Mouse (Mus musculus) layer of hippocampus, adult 11-12 months (tissue): Measurements from ENCODE around the gene Igf2bp1.

Source experiments
- DNase-seq: peaks from one replicate; pipeline ENCODE4 v3.0.0; 2022; ENCODE audit warnings: low spot score

Igf2bp1 gene

DNA sequence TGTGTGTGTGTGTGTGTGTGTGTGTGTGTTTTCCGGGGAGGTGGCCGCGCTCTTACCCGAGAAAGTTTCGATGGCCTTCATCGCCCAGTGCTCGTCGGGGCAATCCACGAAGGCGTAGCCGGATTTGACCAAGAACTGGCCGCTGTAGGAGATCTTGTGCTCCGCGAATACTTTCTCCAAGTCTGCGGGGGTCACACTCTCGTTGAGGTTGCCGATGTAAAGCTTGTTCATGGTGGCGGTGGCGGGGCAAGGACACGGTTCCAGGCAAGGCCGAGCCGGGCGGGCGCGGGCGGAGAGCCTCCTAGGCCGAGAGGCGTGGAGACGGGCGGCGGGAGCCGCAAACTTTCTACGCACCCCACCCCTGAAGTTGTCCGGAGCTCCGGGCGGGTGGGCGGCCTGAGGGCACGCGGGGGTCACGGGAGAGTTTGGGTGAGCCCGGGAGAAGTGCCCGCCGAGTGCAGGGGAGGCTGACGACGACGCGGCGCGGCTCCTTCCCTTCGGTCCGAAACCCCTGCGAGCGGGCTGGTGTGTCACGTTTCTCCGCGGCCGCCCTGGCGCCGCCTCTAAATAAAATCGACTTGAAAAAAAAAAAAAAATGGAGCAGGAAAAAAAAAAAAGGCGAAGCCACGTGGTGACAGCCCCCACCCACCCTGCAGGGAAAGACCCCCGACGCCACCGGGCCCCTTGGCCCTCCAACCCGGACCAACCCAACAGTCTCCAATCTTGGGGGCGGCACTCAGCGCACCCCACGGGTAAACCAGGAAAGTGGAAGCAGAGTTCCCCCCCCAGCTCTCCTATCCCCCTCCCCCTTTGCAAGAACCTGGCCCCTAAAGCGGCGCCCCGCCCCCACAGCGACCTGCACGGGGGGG lies at the start of gene Igf2bp1:
Igf2bp1 (minus strand) TSS at position 538 of the 869 bp plus-strand sequence.
- no peak for DNase-seq

DNA sequence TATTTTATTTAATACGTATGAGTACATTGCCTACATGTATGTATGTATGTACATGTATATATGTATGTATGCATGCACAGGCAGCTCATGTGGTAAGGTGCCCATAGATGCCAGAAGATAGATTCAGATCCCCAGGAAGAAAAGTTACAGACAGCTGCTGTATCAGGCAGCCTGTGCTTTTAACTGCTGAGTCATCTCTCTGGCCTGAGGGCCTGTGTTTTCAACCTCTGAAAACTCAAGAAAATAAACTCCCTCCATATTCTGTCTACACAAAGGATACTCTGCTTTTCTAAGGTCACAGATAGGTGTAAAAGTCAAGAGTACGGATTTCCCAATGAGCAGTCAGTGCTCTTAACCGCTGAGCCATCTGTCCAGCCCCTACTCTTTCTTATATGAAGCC lies 45.1 kb upstream of the Igf2bp1 start:
- no peak for DNase-seq

GRCm38 (mm10) chr11:96049939-96050338 lies 44.2 kb upstream of the Igf2bp1 start:
- no peak for DNase-seq

DNA sequence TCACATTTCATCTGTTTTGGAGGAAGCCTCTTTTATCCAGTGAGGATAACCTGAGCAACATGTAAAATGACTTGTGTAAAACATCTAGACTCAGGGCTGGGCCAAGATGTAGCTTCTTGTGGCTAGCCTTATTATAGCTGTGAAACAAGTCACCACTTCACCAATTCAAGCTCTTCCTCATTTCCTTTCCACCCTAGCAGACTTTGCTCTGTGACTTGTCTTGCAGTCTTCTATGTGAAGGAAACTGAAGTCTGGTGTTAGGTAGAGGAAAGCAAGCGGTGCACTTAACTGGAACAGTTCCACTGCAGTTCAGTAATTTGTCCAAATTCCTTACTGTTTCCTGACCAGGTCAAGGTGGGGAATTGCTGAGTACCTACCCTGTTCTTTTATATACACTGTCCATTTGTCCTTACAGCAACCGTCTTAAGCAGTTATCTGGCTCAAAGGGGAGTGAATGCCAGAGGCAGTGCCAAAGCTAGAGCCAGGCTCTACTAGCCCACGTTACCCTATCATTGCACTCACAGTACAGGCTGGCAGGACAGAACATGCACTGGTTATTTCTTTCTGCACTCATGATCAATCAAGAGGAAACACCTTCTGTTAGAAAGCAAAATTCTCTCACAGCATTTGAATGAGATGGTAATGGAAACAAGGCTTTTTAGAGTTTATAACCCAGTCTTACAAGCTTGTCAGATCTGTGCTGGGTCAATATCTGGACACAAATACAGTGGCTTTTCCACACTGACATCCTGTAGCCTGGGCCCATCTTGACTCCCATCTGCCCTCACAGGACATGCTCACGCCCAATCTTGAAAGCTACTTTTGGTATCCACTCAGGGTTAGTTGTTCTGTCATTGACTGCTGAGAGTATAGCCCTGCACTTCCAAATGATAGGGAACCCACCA lies 42.0 kb upstream of the Igf2bp1 start:
- DNase-seq = no peak

- DNase-seq = no peak
These were observed 41.1 kb upstream of the Igf2bp1 start for GRCm38 (mm10) chr11:96046793-96047192.

DNA sequence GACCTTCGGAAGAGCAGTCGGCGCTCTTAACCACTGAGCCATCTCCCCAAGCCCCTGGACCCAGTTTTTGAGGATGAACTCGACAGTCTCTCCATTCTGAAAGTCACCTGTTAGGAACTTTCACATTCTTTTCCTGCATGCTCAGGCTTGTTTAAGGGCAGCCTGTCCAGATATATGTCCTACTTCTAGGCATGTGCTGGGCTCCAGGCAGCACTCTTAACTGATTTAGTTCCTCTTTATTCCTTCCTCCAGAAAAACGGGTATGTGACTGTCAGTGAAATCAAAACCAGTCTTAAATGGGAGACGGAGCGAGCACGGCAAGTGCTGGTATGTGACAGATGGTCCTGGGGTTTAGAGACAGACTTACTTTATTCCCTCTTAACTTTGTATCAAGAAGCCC lies 40.3 kb upstream of the Igf2bp1 start:
- no peak for DNase-seq

DNA sequence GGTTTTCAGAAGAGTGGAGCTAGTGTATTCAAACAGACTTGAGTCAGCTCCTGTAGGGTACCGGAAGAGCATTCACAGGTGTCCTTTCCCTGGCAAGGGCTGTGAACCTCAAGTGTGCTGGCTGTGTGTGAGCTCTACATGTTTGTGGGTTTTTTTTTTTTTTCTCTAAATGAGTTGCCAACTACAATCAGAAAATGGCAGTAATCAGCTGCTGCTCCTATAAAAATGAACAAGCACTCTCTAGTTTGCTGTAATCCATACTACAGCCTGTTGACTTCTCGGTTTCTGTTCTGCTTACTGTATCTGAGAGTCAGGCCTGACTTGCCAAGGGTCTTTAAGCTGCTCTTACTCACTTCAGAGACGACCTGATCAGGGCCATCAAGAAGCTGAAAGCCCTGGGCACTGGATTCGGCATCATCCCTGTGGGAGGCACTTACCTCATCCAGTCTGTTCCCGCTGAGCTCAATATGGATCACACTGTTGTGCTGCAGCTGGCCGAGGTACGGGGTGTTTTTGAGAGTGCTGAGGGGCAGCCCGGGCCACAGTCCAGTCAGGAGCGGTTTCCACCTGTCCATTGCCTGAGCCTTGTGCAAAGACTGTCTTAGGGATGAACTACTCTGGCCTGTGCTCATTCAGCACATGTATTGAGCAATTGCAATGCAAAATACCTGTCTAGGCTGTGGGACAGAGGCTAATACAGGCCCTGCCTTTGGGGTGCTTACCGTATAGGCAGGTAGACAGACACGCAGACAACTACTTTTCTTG lies 39.2 kb upstream of the Igf2bp1 start:
- DNase-seq = no peak

- DNase-seq = no peak
These were observed 32.8 kb upstream of the Igf2bp1 start for GRCm38 (mm10) chr11:96038560-96038959.

DNA sequence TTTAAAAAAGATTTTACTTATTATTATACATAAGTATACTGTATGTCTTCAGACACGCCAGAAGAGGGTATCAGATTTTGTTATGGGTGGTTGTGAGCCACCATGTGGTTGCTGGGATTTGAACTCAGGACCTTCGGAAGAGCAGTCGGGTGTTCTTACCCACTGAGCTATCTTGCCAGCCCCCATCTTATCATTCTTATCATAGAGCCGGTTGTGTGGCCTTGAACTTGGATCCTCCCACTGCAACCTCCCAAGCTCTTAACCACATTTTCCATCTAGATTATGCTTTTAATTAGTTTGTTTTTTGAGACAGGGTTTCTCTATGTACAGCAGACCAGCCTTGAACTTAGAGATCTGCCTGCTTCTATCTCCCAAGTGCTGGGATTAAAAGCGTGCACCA lies 31.8 kb upstream of the Igf2bp1 start:
- DNase-seq = no peak

DNA sequence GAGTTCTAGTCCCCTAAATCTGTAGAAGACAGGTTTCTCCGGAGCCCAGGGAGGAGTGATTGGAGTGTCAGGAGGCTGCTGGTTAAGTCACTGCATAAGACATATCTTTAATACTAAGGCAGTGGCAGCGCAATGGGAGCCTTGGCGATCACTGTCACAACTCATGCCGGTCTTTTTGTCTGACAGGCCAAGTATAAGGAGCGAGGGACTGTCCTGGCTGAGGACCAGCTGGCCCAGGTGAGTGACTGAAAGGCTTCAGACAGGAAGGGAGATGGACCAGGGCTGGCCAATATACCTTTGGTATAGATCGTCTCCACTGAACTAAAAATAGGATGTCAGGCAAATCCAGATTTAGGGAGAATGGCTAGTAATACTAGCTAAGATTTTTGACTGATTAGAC lies 29.4 kb upstream of the Igf2bp1 start:
- DNase-seq = no peak

- DNase-seq = peak; percentile 96
These were observed 28.9 kb upstream of the Igf2bp1 start, which contains the start of gene Snf8 for GRCm38 (mm10) chr11:96034596-96035052. Gene Snf8, plus strand, starts transcription at chr11:96034885.

GRCm38 (mm10) chr11:96034116-96034515 lies 28.4 kb upstream of the Igf2bp1 start:
- no peak for DNase-seq

DNA sequence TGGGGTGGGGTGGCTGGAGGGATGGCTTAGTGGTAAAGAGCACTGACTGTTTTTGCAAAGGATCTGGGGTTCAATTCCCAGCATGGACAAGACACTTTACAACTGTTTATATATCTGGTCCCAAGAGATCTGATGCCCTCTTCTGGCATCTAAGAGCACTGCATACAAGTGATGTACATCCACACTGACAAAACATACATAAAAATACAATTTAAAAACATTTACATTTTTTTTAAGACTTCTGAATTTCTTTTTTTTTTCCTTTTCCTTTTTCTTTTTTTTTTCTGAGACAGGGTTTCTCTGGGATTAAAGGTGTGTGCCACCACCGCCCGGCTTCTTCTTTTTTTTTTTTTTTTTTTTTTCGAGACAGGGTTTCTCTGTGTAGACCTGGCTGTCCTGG lies 27.5 kb upstream of the Igf2bp1 start:
- DNase-seq = no peak

- DNase-seq = no peak
These were observed 26.0 kb upstream of the Igf2bp1 start for GRCm38 (mm10) chr11:96031701-96032100.

DNA sequence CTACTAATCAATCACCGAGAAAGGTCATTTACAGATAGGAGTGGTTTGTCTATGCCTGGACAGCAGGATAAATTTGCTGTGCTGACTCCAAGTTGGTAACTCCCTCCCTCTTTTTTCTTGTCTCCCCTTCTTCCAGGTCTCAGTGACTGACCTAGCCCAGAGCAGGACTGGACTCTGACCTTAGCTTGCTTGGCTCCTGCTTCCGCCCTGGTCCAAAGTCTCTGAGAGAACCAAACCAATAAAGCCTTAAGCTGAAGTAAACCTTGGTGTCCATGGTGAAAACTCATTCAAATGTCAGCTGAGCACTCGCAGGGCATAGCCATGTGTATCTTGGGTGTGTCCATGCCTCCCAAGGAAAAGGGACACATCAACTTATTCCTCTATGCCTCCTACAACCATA lies 24.8 kb upstream of the Igf2bp1 start:
- no peak for DNase-seq

GRCm38 (mm10) chr11:96028130-96028529 lies 22.4 kb upstream of the Igf2bp1 start:
- DNase-seq = no peak

DNA sequence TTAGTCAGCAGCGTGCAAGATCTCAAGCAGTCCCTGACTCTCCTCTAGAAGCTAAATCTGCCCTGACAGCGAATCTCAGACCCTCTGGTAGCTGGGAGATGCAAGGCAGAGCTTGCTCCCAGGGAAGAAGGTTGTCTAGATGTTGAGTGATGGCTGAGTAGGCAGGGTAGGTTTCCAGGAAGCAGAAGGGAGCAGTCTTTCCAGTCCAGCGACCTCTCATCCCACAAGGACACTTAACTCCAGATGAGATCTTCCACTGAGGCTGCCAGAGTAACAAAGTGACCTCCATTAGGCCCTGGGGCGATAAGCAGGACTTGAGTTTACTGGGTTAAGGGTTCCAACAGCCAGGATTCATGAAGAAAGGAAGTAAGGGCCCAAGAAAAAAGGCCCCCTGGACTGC lies 14.9 kb upstream of the Igf2bp1 start:
- DNase-seq = no peak

- no peak for DNase-seq
These were observed 12.2 kb upstream of the Igf2bp1 start for GRCm38 (mm10) chr11:96017941-96018351.

DNA sequence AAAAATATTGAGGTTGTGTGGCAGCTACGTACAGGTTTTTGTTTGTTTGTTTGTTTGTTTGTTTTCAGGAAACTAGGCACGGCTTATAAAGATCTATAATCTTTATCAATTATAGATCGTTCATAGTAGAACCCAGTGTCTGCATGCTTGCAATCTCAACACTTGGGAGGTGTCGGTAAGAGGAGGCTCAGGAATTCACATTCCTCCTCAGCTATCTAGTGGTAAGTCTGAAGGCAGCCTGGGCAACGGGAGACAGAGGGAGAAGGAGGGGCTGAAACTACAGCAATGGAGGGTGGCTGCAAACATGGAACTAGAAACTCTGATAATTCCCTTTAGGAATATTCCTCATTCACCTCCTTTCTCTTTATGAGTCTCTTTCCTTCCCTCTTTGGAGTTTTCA lies 9.7 kb upstream of the Igf2bp1 start:
- DNase-seq = no peak

- DNase-seq = no peak
These were observed 6.2 kb upstream of the Igf2bp1 start for GRCm38 (mm10) chr11:96011982-96012381.

DNA sequence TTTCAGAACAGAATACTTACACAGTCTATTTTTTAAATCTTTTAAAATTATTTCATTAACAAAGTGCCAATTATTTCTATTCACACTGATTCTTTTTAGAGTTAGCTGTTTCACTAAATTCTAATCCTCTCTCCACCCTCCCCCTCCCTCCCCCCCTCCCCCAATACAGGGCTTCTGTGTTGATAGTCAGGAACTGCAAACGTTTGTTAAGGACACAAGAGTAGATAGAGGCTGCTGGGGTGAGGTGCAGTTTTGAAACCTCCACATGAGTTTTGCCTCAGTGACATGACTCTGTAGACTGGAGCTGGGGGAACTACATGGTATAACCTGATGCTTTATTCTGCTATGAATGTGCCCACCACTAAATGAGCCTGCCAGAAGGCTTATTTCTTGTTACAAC lies 3.1 kb upstream of the Igf2bp1 start:
- no peak for DNase-seq
